Mouse (Mus musculus) stomach, postnatal 0 days (tissue): Measurements from ENCODE around the gene B3galt5.

Experiments used
- CTCF ChIP-seq: IDR thresholded peaks from 2 replicates; pipeline ENCODE4 v1.5.1; 2016; ENCODE audit warnings: antibody characterized with exemption, low read depth, mild to moderate bottlenecking, moderate library complexity
- EP300 ChIP-seq: optimal IDR thresholded peaks from 2 replicates; pipeline ENCODE3; 2016; ENCODE audit warnings: antibody characterized with exemption

DNA sequence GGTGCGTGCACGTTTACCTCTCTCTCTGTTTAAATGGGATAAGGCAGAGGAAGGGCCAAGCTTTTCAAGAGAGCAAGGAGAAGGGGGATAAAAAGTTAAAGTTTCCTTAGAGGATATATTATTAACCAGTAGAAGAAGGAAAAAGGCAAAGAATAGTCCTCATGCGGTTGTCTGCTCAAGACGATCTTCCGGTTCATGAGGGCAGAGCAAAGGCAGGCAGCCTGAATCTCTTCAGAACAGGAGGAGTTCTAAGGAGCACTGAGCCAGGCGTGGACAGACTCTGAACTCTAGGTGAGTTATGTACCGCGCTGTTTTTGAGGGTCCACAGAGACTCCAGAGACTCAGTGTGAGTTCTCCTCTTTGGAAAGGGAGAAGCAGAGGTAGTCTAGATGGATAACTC lies 22.8 kb downstream of the B3galt5 start:
- TF ChIP-seq CTCF, result no peak
- TF ChIP-seq EP300, result no peak
